Mouse (Mus musculus): ENCODE data around the gene Slc41a2. TPM values are rescaled to one million over a fixed set of nuclear protein-coding genes. Genes with fewer than 3 reads are reported as not detected.

The Slc41a2 gene
- polyA plus RNA-seq, 1 experiment from 2014 or later = 0.36 TPM

DNA sequence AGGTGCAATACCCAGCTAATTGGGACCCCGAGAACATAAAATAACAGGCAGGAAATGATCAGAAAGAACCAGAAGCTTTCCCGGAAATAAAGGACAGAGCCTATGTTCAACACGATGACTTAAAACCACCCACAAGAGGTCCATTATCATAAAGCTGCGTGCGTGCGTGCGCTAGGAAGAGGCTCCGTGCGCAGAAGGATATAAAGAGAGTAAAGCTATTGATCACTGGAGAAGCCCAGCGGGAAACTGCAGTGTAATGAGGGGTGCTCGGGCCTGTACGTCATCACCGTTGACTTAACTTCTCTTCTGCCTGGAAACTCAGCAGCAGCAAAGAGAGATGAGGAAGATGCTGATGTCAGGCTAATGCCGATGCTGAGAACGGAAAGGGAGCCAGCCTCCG, 127.6 kb downstream of the Slc41a2 start:
- Histone ChIP-seq H3K4me1 (peaks cover 35% of the 10 kb centered on the region), H3K27me3 (ENCODE audit: poor library complexity, severe bottlenecking) (no peaks in the 10 kb centered on the region), H3K36me3 (replicated peaks) (no peaks in the 10 kb centered on the region), H3K4me3 (no peak overlapping the region), H3K27ac (peak overlapping the region; percentile 74), H3K9me3 (no peaks in the 10 kb centered on the region)
- DNase-seq (ENCODE audit: extremely low spot score, low spot score) = no peak
- 79% methylated on average over 16 of the region's 16 CpGs for WGBS

DNA sequence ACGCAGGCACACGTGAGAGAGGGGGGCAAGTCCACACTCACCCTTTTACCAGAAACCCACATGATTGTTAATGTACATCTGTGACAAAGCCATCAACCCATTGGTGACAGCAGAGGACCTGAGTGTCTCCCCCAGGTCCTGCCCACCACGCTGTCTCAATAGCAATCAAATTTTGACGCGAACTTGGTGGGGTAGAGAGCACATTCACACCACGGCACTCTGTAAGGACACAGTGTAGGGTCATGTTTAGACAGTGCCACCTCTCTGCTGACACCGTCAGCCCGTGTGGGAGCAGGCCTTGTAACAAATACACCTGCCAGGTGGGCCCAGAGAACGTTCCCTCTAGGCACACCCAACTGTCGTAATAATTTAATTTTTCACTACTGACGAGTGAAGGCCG, 128.3 kb downstream of the Slc41a2 start:
- H3K9me3 ChIP-seq = no peaks in the 10 kb centered on the region
- no peak for DNase-seq (ENCODE audit: extremely low spot score, low spot score)
- H3K4me1 ChIP-seq = peaks cover 35% of the 10 kb centered on the region
- no peaks in the 10 kb centered on the region for H3K36me3 ChIP-seq (replicated peaks)
- 0 out of 2 replicates have a peak overlapping the region, but pooled peaks have one; percentile 74 for H3K27ac ChIP-seq
- H3K4me3 ChIP-seq = no peak overlapping the region
- 85% methylated on average over 12 of the region's 12 CpGs for WGBS
- no peaks in the 10 kb centered on the region for H3K27me3 ChIP-seq (ENCODE audit: poor library complexity, severe bottlenecking)

DNA sequence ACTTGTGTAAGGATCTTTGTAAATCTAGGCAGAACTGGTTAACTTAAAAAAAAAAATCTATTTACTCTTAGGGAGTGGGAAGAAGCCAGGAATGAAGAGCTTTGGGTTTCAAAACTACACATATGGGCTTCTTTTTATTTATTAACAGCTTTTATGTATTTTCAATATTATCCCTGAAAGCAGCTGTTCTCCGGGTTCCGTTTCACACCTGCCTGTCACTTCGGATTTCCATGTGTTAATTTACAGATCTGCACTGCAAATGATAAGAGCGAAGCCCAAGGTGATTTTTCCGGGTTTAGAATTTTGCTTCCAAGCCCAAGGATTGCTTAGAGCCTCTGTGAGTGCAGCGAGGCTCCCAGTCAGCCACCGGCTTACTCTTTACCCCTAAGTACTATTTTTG, 129.2 kb downstream of the Slc41a2 start:
- Histone ChIP-seq H3K27ac (no peak overlapping the region), H3K4me1 (peaks cover 35% of the 10 kb centered on the region), H3K9me3 (no peaks in the 10 kb centered on the region), H3K36me3 (replicated peaks) (no peaks in the 10 kb centered on the region), H3K4me3 (no peak overlapping the region), H3K27me3 (ENCODE audit: poor library complexity, severe bottlenecking) (no peaks in the 10 kb centered on the region)
- 91% methylated on average over 7 of the region's 7 CpGs for WGBS
- no peak for DNase-seq (ENCODE audit: extremely low spot score, low spot score)

DNA sequence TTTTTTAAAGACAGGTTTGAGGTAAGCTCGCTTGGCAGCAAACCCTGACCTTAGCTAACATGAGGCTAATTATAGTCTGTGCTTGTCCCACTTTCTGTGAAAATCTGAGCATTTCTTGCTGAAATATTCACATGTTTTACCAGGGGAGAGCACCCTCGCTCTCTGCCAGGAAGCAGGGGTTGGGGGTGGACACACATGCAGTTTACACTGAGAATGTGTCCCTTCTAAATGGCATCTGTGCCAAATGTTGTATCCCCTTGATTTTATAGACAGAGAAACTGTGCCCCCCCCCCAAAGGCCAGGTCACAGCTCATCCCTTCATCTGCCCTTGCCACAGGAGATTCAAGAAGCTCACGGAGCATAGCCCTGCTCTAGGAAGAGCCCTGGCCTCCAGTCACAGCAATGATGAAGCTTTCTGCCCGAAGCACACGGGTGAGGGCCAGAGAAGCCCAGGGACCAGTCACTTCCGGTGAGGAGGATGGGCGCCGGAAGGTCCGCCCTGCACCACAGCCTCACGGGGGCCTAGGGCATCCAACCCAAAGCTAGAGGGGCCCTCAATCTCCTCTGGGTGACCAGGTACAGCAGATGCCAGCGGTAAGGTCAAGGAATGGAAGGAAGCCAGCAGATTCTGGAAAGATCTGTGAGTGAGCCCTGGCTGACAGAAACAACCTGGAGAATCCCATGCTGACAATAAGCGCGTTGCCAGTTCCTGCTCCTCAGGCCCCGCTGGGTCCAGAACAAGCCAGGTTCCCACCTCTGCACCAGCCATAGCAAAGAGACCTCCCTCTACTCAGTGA, 134.6 kb downstream of the Slc41a2 start:
- H3K9me3 ChIP-seq = no peaks in the 10 kb centered on the region
- no peaks in the 10 kb centered on the region for H3K36me3 ChIP-seq (replicated peaks)
- 86% methylated on average over 14 of the region's 14 CpGs for WGBS
- no peak overlapping the region for H3K4me3 ChIP-seq
- DNase-seq (ENCODE audit: extremely low spot score, low spot score) = no peak
- no peaks in the 10 kb centered on the region for H3K27me3 ChIP-seq (ENCODE audit: poor library complexity, severe bottlenecking)
- H3K27ac ChIP-seq = no peak overlapping the region
- no peaks in the 10 kb centered on the region for H3K4me1 ChIP-seq

DNA sequence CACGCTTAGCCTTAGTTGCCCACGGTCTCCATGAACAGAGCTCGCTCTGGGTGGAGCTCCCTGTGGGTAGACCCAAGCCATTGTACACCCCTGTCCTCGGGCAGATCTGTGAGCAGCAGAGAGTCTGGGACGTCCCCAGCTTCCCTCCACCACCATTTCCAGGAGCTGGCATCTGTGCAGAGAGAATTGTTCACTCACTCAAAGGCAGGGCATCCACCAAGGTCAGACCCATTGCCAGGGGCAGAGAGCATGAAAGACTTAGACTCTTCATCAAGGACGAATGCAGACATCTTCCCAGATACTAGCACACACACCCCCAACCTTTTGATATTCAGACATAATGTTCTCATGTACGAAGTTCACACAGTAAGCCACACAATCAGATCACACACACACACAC, 136.2 kb downstream of the Slc41a2 start:
- no peak for DNase-seq (ENCODE audit: extremely low spot score, low spot score)
- Histone ChIP-seq H3K9me3 (no peaks in the 10 kb centered on the region), H3K36me3 (replicated peaks) (no peaks in the 10 kb centered on the region), H3K4me3 (no peak overlapping the region), H3K27me3 (ENCODE audit: poor library complexity, severe bottlenecking) (no peaks in the 10 kb centered on the region), H3K4me1 (no peaks in the 10 kb centered on the region), H3K27ac (no peak overlapping the region)
- 93% methylated on average over 7 of the region's 7 CpGs for WGBS

DNA sequence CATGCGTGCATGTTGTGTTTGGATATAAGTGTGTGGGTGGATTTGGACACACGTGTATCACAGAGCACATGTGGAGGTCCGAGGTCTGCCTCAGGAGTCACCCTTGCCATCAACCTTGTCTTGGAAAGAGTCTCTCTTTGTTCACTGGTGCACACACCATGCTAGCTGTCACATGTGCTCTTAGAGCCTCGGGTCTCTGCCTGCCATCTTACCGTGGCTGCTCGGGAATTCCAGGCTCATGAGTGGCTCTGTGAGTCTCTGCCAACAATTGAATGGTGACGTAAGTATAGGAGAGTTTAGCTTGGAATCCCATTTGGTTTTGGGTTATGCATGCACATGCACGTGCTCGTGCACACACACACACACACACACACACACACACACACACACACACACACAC, 138.4 kb downstream of the Slc41a2 start:
- DNase-seq (ENCODE audit: extremely low spot score, low spot score) = no peak

DNA sequence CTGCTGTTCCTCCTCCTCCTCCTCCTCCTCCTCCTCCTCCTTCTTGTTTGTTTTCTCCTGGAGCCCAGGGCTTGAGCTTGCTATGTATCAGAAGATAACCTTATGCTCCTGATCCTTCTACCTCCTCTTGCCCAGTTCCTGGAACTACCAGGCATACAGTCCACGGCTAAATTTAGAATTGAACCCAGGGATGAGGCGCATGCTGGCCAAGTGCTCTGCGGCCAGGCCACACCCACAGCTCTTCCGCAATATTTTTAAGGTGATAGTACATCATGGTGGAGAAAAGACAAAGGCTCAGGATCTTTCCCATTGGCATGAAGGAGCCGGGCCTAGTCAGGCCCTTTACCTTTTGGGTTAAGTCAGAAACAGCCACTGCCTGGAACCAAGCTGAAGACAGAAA, 139.0 kb downstream of the Slc41a2 start:
- Histone ChIP-seq H3K4me1 (peaks cover 8% of the 10 kb centered on the region; the same call in 1 of the 2 replicates), H3K27ac (no peak overlapping the region), H3K36me3 (replicated peaks) (no peaks in the 10 kb centered on the region), H3K9me3 (no peaks in the 10 kb centered on the region), H3K27me3 (ENCODE audit: poor library complexity, severe bottlenecking) (no peaks in the 10 kb centered on the region), H3K4me3 (no peak overlapping the region)
- 87% methylated on average over 5 of the region's 5 CpGs for WGBS
- no peak for DNase-seq (ENCODE audit: extremely low spot score, low spot score)

More for the DNA sequence above, 138.4 kb downstream of the Slc41a2 start:
- Histone ChIP-seq H3K27ac (no peak overlapping the region), H3K4me1 (peaks cover 8% of the 10 kb centered on the region; the same call in 1 of the 2 replicates), H3K27me3 (ENCODE audit: poor library complexity, severe bottlenecking) (no peaks in the 10 kb centered on the region), H3K9me3 (no peaks in the 10 kb centered on the region), H3K36me3 (replicated peaks) (no peaks in the 10 kb centered on the region), H3K4me3 (no peak overlapping the region)
- 85% methylated on average over 9 of the region's 9 CpGs for WGBS

DNA sequence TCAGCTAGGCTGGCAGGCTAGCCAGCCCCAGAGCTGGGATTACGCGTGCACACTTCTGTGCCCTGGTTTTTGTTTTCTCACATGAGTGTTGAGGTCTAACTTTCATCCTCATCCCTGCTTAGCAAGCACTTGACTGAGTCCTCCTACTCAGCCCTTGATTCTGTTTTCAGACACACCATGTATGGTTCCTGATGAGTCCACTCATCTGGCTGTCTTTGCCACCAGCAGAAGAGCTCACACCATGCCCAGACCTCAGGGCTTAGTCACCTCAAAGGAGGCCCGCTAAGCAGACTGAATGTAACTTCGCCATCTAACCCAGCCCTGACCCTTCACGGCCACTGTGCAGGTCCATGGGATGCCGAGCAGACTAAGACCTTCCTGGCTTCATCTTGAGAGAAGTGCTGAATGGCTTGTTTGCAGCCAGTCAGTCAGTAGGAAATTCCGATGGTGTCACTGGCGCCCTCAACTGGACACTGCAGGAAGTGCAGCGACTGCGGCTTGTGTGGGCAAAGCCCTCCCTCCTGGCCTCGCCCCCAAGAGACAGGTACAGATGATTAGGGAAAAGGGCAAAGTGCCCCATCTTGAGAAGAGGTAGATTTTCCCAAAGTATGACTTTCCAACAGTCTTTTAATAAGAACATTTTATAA, 139.9 kb downstream of the Slc41a2 start:
- no peaks in the 10 kb centered on the region for H3K9me3 ChIP-seq
- 50% methylated on average over 11 of the region's 11 CpGs for WGBS
- H3K27me3 ChIP-seq (ENCODE audit: poor library complexity, severe bottlenecking) = no peaks in the 10 kb centered on the region
- no peaks in the 10 kb centered on the region for H3K36me3 ChIP-seq (replicated peaks)
- no peak overlapping the region for H3K4me3 ChIP-seq
- DNase-seq (ENCODE audit: extremely low spot score, low spot score) = peak; percentile 70
- no peak overlapping the region for H3K27ac ChIP-seq
- H3K4me1 ChIP-seq = peaks cover 8% of the 10 kb centered on the region; the same call in 1 of the 2 replicates

DNA sequence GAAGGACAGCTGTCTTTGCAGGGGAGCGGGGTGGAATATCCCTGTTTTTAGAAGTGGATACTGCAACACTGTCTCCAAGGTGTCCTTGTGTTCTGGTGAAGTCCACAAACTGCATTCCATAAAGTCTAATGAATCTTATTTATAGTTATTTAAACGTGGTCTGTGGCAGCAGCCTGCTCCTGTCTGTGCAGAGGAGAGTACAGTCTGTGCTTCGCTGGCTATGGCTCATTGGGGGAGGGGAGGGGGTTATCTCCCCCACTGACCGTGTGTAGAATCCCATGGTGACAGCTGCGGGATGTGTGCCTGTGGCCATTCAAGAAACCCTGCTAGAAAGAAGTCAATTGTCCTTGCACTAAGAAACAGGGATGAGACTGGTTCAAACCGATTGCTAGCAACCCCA, 145.7 kb downstream of the Slc41a2 start:
- H3K9me3 ChIP-seq = no peaks in the 10 kb centered on the region
- H3K36me3 ChIP-seq (replicated peaks) = peaks cover 10% of the 10 kb centered on the region
- 61% methylated on average over 6 of the region's 6 CpGs for WGBS
- peaks cover 12% of the 10 kb centered on the region for H3K4me1 ChIP-seq
- H3K27me3 ChIP-seq (ENCODE audit: poor library complexity, severe bottlenecking) = no peaks in the 10 kb centered on the region
- H3K4me3 ChIP-seq = no peak overlapping the region
- no peak overlapping the region for H3K27ac ChIP-seq
- DNase-seq (ENCODE audit: extremely low spot score, low spot score) = no peak

DNA sequence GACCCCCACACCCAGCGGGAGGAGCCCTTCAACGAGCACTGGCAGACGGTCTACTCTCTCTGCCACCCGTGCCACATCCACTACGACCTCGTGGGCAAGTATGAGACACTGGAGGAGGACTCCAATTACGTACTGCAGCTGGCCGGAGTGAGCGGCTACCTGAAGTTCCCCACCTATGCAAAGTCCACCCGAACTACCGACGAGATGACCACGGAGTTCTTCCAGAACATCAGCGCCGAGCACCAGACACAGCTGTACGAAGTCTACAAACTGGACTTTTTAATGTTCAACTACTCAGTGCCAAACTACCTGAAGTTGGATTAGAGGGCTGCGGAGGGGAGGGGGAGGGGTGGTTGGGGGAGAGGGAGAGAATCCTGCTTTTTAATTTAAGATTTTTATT, 146.2 kb downstream of the Slc41a2 start:
- no peak for DNase-seq (ENCODE audit: extremely low spot score, low spot score)
- no peak overlapping the region for H3K27ac ChIP-seq
- no peak overlapping the region for H3K4me3 ChIP-seq
- 96% methylated on average over 17 of the region's 17 CpGs for WGBS
- H3K27me3 ChIP-seq (ENCODE audit: poor library complexity, severe bottlenecking) = no peaks in the 10 kb centered on the region
- H3K4me1 ChIP-seq = peaks cover 12% of the 10 kb centered on the region
- peaks cover 10% of the 10 kb centered on the region for H3K36me3 ChIP-seq (replicated peaks)
- H3K9me3 ChIP-seq = no peaks in the 10 kb centered on the region

DNA sequence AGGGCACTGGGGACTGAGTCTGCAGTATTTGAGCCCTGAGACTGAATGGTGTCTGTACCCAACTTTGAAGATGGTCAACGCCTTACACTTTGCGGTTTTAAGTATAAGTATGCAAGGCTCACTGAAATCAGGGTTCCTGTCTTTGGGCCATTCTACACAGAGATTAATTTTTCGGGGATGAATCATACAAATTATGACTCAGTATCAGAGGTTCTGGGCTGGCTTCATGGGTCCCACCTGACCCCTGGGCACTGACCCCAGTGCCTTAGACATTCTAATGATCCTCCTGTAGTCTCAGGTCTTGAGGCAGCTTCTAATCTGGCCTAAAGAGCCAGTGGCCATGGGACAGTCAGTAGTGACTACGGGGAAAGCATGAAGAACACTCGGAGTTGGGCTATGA, 148.6 kb downstream of the Slc41a2 start:
- Histone ChIP-seq H3K4me1 (peaks cover 10% of the 10 kb centered on the region), H3K4me3 (no peak overlapping the region), H3K9me3 (no peaks in the 10 kb centered on the region), H3K27me3 (ENCODE audit: poor library complexity, severe bottlenecking) (no peaks in the 10 kb centered on the region), H3K36me3 (replicated peaks) (peaks cover 10% of the 10 kb centered on the region), H3K27ac (no peak overlapping the region)
- 95% methylated on average over 5 of the region's 5 CpGs for WGBS
- DNase-seq (ENCODE audit: extremely low spot score, low spot score) = no peak

DNA sequence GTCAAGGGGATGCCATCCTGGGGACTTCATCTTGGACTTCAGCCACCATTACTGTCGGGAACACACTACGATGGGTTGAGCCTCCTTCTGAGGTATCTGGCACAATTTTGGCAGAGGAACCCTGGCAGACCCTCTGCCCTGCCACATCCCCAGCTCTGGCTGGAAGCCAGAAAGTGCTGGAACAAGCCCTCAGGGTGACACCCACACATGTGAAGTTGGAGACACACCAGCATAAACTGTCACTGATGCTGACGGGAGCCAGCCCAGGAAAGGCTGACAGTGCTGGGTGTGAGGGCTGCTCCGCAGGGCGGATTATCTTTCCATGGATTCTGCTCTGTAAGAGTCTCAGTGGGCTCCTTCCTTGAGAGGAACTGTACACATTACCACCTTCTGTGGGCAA, 150.7 kb downstream of the Slc41a2 start:
- peaks cover 20% of the 10 kb centered on the region for H3K4me1 ChIP-seq
- no peak overlapping the region for H3K27ac ChIP-seq
- whole genome bisulfite sequencing = 90% methylated on average over 5 of the region's 5 CpGs
- H3K9me3 ChIP-seq = no peaks in the 10 kb centered on the region
- no peak for DNase-seq (ENCODE audit: extremely low spot score, low spot score)
- H3K27me3 ChIP-seq (ENCODE audit: poor library complexity, severe bottlenecking) = no peaks in the 10 kb centered on the region
- H3K36me3 ChIP-seq (replicated peaks) = peaks cover 10% of the 10 kb centered on the region
- no peak overlapping the region for H3K4me3 ChIP-seq

DNA sequence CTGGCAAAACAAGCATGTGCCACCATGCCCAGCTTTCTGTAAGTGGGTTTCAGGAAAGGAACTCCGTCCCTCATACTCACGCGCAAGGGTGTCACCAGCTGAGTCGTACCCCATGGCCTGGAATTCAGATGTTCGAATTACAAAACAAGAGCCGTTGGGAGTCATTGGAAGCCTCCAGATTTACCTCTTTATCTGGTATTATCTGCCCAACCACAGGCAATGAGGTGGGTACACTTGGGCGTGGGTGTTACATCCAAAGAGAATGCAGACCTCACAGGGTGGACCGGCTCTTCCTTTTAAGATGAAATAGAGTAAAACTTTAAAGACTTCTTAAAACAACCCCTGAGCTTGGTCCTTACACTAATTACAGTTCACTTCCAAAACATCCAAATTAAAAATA, 151.5 kb downstream of the Slc41a2 start:
- Histone ChIP-seq H3K27ac (no peak overlapping the region), H3K36me3 (replicated peaks) (peaks cover 6% of the 10 kb centered on the region), H3K4me3 (no peak overlapping the region), H3K27me3 (ENCODE audit: poor library complexity, severe bottlenecking) (no peaks in the 10 kb centered on the region), H3K9me3 (no peaks in the 10 kb centered on the region), H3K4me1 (peaks cover 22% of the 10 kb centered on the region)
- DNase-seq (ENCODE audit: extremely low spot score, low spot score) = no peak
- 89% methylated on average over 8 of the region's 8 CpGs for WGBS

Measured in forebrain, embryonic 10.5 days (tissue).